Mouse (Mus musculus): ENCODE results near the gene Tet2. TPM values are rescaled to one million over a fixed set of nuclear protein-coding genes. Genes with fewer than 3 reads are reported as not detected.
"Not testable (repeated sequence)": the region's sequence is repeated elsewhere in the genome, so short reads cannot be mapped to it uniquely, and the experiment has no call there.

Tet2 gene
- total RNA-seq, 2 experiments from 2014 or later: 47.9 to 58.6 TPM

DNA sequence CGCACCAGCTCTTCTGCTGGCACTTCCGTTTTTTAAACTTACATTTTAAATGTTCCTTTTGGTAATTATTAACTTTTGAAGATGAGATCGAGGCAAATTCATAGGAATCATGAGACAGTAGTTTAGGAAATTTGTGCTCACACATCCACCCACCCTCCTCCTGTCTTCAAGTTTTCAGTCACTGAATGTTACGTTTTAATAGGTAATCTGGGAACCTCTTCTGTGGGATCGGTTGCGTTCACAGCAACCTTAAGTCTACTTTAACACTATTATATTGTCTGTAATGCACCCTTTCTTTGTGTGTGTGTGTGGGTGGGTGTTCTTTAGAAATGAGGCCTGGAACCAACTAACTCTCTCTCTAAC, 346 bp upstream of the Tet2 start:
- Histone ChIP-seq H3K27ac (peak overlapping the region; percentile 96; the same call in 1 of the 2 replicates), H3K4me3 (peak overlapping the region; percentile 70)
- no peak for DNase-seq (ENCODE audit: extremely low spot score in 1 of 2, low spot score in 2 of 2)
- intact Hi-C loops (cut with DNase I): loop anchor here (1.0 to 10.0 kb wide), 5 partner anchors 55 to 1900 kb away; no protein-coding TSS in a partner anchor
- TF ChIP-seq CTCF (IDR thresholded peaks at IDR 0.05): no peak

DNA sequence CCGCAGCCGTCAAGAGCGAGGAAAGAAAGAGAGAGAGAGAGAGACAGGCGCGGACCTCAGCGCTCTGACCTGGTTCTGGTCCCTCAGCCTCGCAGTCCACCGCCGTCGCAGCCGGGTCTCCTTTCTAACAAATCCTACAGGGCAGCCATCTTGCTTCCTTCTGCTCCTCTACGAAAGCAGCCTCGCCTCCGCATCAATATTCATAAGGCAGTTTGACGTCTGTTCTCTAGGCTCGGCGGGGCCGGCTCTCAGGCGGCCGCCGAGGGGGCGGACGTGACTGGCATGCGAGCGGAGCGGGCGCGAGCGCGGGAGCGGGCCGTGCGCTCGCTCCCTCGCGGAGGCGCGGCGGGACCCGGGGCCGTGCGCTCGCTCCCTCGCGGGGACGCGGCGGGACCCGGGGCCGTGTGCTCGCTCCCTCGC, 798 bp downstream of the Tet2 start:
- Histone ChIP-seq H3K4me3 (peak overlapping the region; percentile 79), H3K27ac (peak overlapping the region; percentile 99)
- intact Hi-C loops (cut with DNase I): loop anchor here (1.0 to 10.0 kb wide), 8 partner anchors 83 to 1901 kb away; partner anchors contain the start of genes Cxxc4, Gstcd, Ints12 and Ppa2
- peak; percentile 86 to 91 for DNase-seq (ENCODE audit: extremely low spot score in 1 of 2, low spot score in 2 of 2)
- TF ChIP-seq CTCF (IDR thresholded peaks at IDR 0.05): no peak

DNA sequence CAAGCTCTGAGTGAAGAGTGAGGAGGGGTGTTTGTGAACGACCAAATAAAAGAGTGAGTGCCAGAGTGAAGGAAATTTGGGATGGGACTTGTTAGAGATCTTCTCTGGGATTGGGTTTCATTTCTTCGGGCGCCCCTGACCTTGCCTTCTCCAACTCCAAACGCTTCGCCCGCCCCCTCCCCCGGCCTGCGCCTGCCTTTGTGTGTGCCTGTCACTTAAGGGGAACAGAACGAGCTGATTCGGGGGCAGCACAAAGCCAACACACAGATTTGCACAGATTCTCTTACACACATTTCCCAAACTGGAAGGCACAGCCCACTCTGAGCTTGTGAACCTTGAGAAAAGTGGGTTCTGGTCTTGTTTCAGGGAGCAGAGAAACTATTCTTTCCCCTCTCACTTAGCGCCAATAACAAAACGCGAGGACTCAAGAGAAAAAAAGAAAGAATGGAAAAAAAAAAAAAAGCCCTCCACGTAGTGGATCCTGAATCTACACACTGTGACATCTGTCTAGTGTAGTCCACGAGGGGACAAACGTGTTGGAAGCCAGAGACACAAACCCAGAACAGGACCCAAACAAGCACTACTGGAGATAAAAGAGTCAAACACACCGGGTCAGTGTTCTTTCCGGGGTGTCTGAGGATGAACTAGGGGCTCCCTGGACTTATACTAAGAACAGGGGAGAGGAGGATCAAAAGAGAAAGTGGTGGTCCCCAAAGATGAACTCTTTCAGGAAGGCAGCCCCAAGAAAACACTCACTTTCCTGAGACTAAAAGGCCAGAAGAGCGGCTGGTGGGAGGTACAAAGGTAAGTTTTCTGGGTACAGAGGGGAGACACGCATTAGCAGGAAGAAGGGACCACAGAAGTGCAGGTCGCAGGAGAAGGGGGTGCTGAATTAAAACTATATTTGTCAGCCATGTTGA, 1.6 kb downstream of the Tet2 start:
- intact Hi-C loops (cut with DNase I): loop anchor here (1.0 to 10.0 kb wide), 8 partner anchors 84 to 1901 kb away; partner anchors contain the start of genes Cxxc4, Gstcd, Ints12 and Ppa2
- peak overlapping the region; percentile 99 for H3K27ac ChIP-seq
- no peak for TF ChIP-seq CTCF (IDR thresholded peaks at IDR 0.05)
- peak overlapping the region; percentile 79 for H3K4me3 ChIP-seq
- DNase-seq (ENCODE audit: extremely low spot score in 1 of 2, low spot score in 2 of 2): peak; percentile 45 to 46

DNA sequence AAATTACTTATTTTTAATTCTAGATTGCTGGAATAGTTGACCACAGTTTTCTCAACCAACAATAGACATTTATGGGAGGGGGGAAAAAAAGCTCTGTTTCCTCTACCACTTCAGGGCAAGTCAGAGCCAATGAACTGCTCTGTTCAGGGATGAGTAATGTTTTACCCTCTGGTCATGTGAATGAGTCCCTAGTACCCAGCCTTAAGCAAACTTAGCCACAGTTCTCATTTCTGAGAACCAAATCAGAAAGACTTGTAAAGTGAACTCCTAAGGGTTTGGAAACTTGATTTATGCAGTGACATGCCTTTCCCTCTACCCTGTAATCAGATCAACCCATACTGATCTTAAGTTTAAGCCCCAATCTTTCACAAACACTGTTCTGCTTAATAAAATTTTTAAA, 2.9 kb downstream of the Tet2 start:
- no peak for TF ChIP-seq CTCF (IDR thresholded peaks at IDR 0.05)
- Histone ChIP-seq H3K27ac (no peak overlapping the region), H3K4me3 (no peak overlapping the region; the same call in 1 of the 2 replicates)
- DNase-seq (ENCODE audit: extremely low spot score in 1 of 2, low spot score in 2 of 2): no peak
- intact Hi-C loops (cut with DNase I): loop anchor here (5.0 to 10.0 kb wide), 5 partner anchors 85 to 1903 kb away; partner anchors contain the start of genes Cxxc4, Gstcd and Ints12

DNA sequence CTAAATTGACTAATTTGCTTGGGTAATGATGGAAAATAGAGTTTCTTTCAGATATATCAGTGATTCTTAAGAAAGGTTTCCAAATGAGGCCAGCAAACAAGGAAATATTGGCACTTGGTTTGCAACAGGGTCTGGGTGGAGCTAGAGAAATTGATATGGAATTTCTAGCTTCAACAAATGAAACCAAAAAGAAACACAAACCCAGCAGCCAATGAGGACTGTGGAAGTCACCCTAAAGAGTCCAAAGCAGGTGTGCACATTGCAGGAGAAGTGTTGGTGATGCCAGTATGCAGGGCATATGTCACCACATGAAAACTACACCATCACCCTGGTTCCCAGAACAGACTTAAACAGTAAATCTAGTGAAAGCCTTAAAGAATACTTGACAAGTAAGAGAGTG, 3.9 kb downstream of the Tet2 start:
- no peak overlapping the region for H3K27ac ChIP-seq
- intact Hi-C loops (cut with DNase I): loop anchor here (5.0 to 10.0 kb wide), 5 partner anchors 86 to 1904 kb away; partner anchors contain the start of genes Cxxc4, Gstcd and Ints12
- no peak for TF ChIP-seq CTCF (IDR thresholded peaks at IDR 0.05)
- no peak for DNase-seq (ENCODE audit: extremely low spot score in 1 of 2, low spot score in 2 of 2)
- no peak overlapping the region for H3K4me3 ChIP-seq

DNA sequence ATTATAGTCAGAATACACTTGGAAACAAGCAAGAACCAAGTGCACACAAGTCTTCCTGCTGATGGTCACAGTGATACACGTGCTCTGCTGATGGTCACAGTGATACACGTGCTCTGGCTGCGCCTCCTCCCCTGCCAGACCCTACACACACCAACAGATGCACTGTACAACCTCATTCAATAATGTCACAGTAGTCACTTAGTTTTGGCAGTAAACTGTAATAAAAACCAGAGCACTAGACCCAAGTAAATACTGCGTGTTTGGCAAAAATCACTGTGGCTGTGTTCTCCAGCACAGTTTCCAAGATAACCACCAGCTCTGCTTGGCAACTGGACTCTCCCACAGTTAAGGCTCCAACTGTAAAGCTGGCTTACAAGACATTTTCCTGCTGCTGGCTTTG, 4.9 kb downstream of the Tet2 start:
- DNase-seq (ENCODE audit: extremely low spot score in 1 of 2, low spot score in 2 of 2): no peak
- no peak overlapping the region for H3K27ac ChIP-seq
- intact Hi-C loops (cut with DNase I): loop anchor here (5.0 to 10.0 kb wide), 5 partner anchors 87 to 1905 kb away; partner anchors contain the start of genes Cxxc4, Gstcd and Ints12
- TF ChIP-seq CTCF (IDR thresholded peaks at IDR 0.05): no peak
- H3K4me3 ChIP-seq: no peak overlapping the region

DNA sequence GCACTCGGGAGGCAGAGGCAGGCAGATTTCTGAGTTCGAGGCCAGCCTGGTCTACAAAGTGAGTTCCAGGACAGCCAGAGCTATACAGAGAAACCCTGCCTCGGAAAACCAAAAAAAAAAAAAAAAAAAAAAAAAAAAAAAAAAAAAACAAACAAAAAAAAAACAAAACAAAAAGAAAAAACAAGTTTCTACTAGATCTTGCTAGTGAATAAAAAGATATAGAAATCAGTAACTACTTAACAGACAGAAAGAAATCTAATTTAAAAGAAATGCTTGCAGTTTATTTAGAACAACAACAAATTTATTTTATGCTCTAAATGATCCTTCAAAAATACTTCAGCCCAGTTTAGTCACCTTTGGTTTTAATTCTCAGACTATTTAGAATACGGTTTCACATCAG, 6.4 kb downstream of the Tet2 start:
- intact Hi-C loops (cut with DNase I): not testable (repeated sequence)

DNA sequence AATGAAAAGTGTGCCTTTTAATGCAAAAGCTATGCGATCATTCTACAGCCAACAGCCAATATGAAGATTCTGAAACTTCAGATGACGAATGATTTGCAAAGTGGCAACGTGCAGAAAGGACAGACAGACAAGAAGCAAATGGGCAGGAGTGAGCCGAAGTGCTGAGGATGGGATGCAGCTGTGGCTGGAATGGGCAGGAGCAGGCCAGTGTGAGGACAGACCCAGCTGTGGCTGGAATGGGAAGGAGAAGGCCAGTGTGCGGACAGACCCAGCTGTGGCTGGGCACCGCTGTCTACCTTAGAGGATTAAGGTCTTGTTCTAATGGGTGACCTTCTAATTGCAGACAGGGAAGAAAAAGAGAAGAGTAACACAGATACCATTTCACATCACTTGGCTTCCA, 9.3 kb downstream of the Tet2 start:
- DNase-seq (ENCODE audit: extremely low spot score in 1 of 2, low spot score in 2 of 2): no peak
- Histone ChIP-seq H3K4me3 (no peak overlapping the region), H3K27ac (no peak overlapping the region)
- TF ChIP-seq CTCF (IDR thresholded peaks at IDR 0.05): no peak
- intact Hi-C loops (cut with DNase I): no loop called here

More for the DNA sequence above, 6.4 kb downstream of the Tet2 start:
- DNase-seq (ENCODE audit: extremely low spot score in 1 of 2, low spot score in 2 of 2); H3K4me3 ChIP-seq; H3K27ac ChIP-seq: not testable (repeated sequence)

DNA sequence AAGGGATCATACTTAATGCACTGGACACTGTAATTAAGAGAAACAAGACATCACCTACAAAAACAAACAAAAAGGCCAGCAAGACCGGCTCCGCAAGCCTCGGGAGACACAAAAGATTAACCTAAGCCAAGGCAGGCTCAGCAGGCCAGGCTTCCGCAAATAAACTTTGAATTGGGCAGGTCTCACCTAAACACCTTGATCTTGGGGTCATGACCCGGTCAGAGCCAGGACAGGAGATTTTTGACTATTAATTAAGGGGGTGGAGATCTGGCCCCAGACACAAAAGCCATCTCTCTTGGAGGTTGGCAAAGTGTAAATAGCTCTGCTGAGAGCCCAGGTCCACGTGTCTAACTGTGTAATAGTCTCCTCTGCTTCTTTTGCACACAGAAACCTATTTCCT, 10.9 kb downstream of the Tet2 start:
- no peak for DNase-seq (ENCODE audit: extremely low spot score in 1 of 2, low spot score in 2 of 2)
- TF ChIP-seq CTCF (IDR thresholded peaks at IDR 0.05): no peak
- intact Hi-C loops (cut with DNase I): no loop called here
- Histone ChIP-seq H3K27ac (no peak overlapping the region), H3K4me3 (no peak overlapping the region)

DNA sequence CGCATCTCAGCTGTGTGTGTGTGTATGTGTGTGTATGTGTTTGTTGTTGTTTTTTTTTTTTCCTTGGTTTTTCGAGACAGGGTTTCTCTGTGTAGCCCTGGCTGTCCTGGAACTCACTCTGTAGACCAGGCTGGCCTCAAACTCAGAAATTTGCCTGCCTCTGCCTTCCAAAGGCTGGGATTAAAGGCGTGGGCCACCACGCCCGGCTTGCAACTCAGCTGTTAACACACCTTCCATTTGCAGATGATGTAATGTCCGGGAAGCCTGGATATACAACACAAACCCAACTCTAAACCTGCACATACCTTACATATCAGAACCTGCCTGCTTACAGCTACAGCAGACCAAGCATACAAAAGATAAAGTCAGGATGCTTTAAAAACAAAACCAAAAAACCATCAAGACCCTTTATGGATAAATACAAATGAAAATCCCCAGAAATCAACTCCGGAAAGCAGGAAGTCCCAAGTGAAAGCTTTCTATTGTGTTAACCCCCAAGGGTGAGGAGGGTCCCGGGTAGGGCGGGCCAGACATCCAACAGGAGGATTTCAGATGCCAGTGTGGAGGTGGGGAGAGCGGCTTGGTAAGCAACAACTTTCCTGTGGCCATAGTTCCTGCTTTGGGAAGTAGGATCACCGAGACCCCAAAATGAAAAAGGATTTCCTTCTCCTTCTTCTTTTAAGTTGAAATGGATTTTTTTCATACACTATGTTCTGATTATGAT, 11.5 kb downstream of the Tet2 start:
- intact Hi-C loops (cut with DNase I): no loop called here
- Histone ChIP-seq H3K27ac (no peak overlapping the region), H3K4me3 (no peak overlapping the region)
- no peak for TF ChIP-seq CTCF (IDR thresholded peaks at IDR 0.05)
- no peak for DNase-seq (ENCODE audit: extremely low spot score in 1 of 2, low spot score in 2 of 2)

DNA sequence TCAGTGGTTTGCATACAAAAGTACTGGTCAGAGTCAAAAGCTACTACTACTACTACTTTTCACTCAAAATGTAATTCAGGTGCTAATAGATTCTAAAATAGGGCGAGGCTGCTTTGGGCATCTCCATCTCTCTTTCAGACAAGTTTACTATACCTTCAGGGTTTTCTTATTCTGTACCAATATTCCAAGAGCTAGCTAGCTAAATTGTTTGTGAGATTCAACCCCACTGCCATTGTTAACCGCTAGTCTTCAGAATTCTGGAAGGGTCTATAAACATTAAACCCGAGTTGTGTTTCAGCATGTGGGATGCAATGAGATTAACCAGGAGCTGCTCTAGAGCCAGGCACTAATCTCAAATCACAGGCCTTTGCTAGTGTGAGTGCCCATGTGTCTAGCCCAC, 12.1 kb downstream of the Tet2 start:
- H3K4me3 ChIP-seq: no peak overlapping the region
- intact Hi-C loops (cut with DNase I): no loop called here
- no peak for TF ChIP-seq CTCF (IDR thresholded peaks at IDR 0.05)
- DNase-seq (ENCODE audit: extremely low spot score in 1 of 2, low spot score in 2 of 2): no peak
- H3K27ac ChIP-seq: no peak overlapping the region

DNA sequence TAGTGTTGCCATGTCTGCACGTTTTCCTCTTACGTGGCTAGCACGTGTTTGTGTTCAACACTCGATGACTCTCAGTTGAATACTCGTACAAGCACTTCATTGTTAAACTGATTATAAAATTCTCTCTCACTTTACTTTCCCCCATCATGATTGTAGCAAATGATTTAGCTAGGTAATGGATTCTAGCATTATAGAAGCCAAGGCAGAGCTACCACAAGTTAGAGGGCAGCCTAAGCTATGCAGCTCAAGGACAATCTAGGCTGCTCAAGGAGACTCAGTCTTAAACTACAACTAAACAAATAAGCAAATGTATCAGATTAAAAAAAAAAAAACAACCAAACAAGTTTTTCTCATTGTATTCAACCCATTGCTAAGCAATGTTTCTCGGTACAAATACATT, 12.7 kb downstream of the Tet2 start:
- no peak overlapping the region for H3K4me3 ChIP-seq
- no peak for TF ChIP-seq CTCF (IDR thresholded peaks at IDR 0.05)
- no peak for DNase-seq (ENCODE audit: extremely low spot score in 1 of 2, low spot score in 2 of 2)
- intact Hi-C loops (cut with DNase I): no loop called here
- H3K27ac ChIP-seq: no peak overlapping the region
